Mouse (Mus musculus): ENCODE results near the gene Adgrv1.

Adgrv1 gene

GRCm38 (mm10) chr13:81241181-81241580 lies 391.8 kb downstream of the Adgrv1 start:
- DNase-seq (ENCODE audit: low read depth, low spot score) = no peak

- DNase-seq (ENCODE audit: low read depth, low spot score) = no peak
Observed at GRCm38 (mm10) chr13:81239836-81240235, 393.1 kb downstream of the Adgrv1 start.

GRCm38 (mm10) chr13:81239427-81239826 lies 393.5 kb downstream of the Adgrv1 start:
- DNase-seq (ENCODE audit: low read depth, low spot score) = no peak

GRCm38 (mm10) chr13:81238855-81239254 lies 394.1 kb downstream of the Adgrv1 start:
- no peak for DNase-seq (ENCODE audit: low read depth, low spot score)

- DNase-seq (ENCODE audit: low read depth, low spot score) = no peak
Observed at GRCm38 (mm10) chr13:81237947-81238346, 395.0 kb downstream of the Adgrv1 start.

- DNase-seq (ENCODE audit: low read depth, low spot score) = no peak
Observed at GRCm38 (mm10) chr13:81236758-81237395, 396.1 kb downstream of the Adgrv1 start.

- no peak for DNase-seq (ENCODE audit: low read depth, low spot score)
Observed at GRCm38 (mm10) chr13:81234031-81234430, 398.9 kb downstream of the Adgrv1 start.

- DNase-seq (ENCODE audit: low read depth, low spot score) = no peak
Observed at GRCm38 (mm10) chr13:81232839-81233238, 400.1 kb downstream of the Adgrv1 start.

GRCm38 (mm10) chr13:81230161-81230560 lies 402.8 kb downstream of the Adgrv1 start:
- DNase-seq (ENCODE audit: low read depth, low spot score) = no peak

- no peak for DNase-seq (ENCODE audit: low read depth, low spot score)
Observed at GRCm38 (mm10) chr13:81223768-81224167, 409.2 kb downstream of the Adgrv1 start.

GRCm38 (mm10) chr13:81222377-81222776 lies 410.6 kb downstream of the Adgrv1 start:
- DNase-seq (ENCODE audit: low read depth, low spot score) = no peak

GRCm38 (mm10) chr13:81211436-81211835 lies 421.5 kb downstream of the Adgrv1 start:
- DNase-seq (ENCODE audit: low read depth, low spot score) = no peak

GRCm38 (mm10) chr13:81210516-81210915 lies 422.4 kb downstream of the Adgrv1 start:
- DNase-seq (ENCODE audit: low read depth, low spot score) = no peak

GRCm38 (mm10) chr13:81209815-81210214 lies 423.1 kb downstream of the Adgrv1 start:
- DNase-seq (ENCODE audit: low read depth, low spot score) = no peak

- DNase-seq (ENCODE audit: low read depth, low spot score) = no peak
Observed at GRCm38 (mm10) chr13:81208106-81208613, 424.8 kb downstream of the Adgrv1 start.

GRCm38 (mm10) chr13:81181966-81182908 lies 450.7 kb downstream of the Adgrv1 start:
- no peak for DNase-seq (ENCODE audit: low read depth, low spot score)

GRCm38 (mm10) chr13:81181459-81181858 lies 451.5 kb downstream of the Adgrv1 start:
- DNase-seq (ENCODE audit: low read depth, low spot score) = no peak

GRCm38 (mm10) chr13:81176820-81177219 lies 456.1 kb downstream of the Adgrv1 start:
- no peak for DNase-seq (ENCODE audit: low read depth, low spot score)

- DNase-seq (ENCODE audit: low read depth, low spot score) = peak; percentile 67
Observed at GRCm38 (mm10) chr13:81176071-81176470, 456.9 kb downstream of the Adgrv1 start.

- DNase-seq (ENCODE audit: low read depth, low spot score) = no peak
Observed at GRCm38 (mm10) chr13:81171115-81171514, 461.8 kb downstream of the Adgrv1 start.

GRCm38 (mm10) chr13:81167450-81167849 lies 465.5 kb downstream of the Adgrv1 start:
- no peak for DNase-seq (ENCODE audit: low read depth, low spot score)

- DNase-seq (ENCODE audit: low read depth, low spot score) = no peak
Observed at GRCm38 (mm10) chr13:81159808-81160207, 473.1 kb downstream of the Adgrv1 start.

GRCm38 (mm10) chr13:81155322-81155721 lies 477.6 kb downstream of the Adgrv1 start:
- no peak for DNase-seq (ENCODE audit: low read depth, low spot score)

Measured in A20 (cell line).